Mouse (Mus musculus) ES-E14 (cell line): ENCODE measurements at regions not wholly inside any gene's neighbourhood (a gene's known extent, or its start where the extent isn't known, plus 50 kb on each side); places are given as distances from the start of the nearest gene placed in this dataset.

Source experiments
- DNase-seq: peaks from one replicate; pipeline ENCODE4 v3.0.0-alpha.2; 2013; ENCODE audit warnings: low read depth, low spot score
- H3K27ac ChIP-seq: 2 replicates; pipeline ENCODE4 v1.5.1; 2012; ENCODE audit warnings: low read depth, mild to moderate bottlenecking, low read length, moderate library complexity, mixed read lengths; ENCODE audit not compliant: poor library complexity, insufficient read depth, severe bottlenecking
- H3K36me3 ChIP-seq: 2 replicates; pipeline ENCODE4 v1.6.1; 2012; ENCODE audit warnings: mild to moderate bottlenecking, low read length, moderate library complexity, mixed read lengths; ENCODE audit not compliant: control insufficient read depth, poor library complexity, insufficient read depth, severe bottlenecking
- H3K4me1 ChIP-seq, 2 experiments: fragments of 150-350 bp in 1 of 2; sonication (generic) in 1 of 2; 2 replicates each; pipeline ENCODE4 v1.6.1; 2012; ENCODE audit warnings: low read length in 2 of 2, mild to moderate bottlenecking in 1 of 2, mixed read lengths in 1 of 2; ENCODE audit not compliant: control insufficient read depth in 2 of 2, insufficient read depth in 2 of 2, poor library complexity in 1 of 2
- H3K4me3 ChIP-seq, 2 experiments: fragments of 150-350 bp in 1 of 2; sonication (generic) in 1 of 2; 2 replicates each; pipeline ENCODE4 v1.5.1; 2012; ENCODE audit warnings: low read length in 2 of 2, low read depth in 1 of 2, mild to moderate bottlenecking in 1 of 2, mixed read lengths in 1 of 2; ENCODE audit not compliant: insufficient read depth in 1 of 2, poor library complexity in 1 of 2, severe bottlenecking in 1 of 2
- H3K9ac ChIP-seq: 2 replicates; pipeline ENCODE4 v1.6.1; 2012; ENCODE audit warnings: low read depth, mild to moderate bottlenecking, low read length, mixed read lengths; ENCODE audit not compliant: poor library complexity, insufficient read depth, severe bottlenecking
- H3K9me3 ChIP-seq: fragments of 150-350 bp; sonication (generic); 2 replicates; pipeline ENCODE4 v1.6.1; 2012; ENCODE audit warnings: low read depth, mild to moderate bottlenecking, low read length; ENCODE audit not compliant: control insufficient read depth, insufficient read depth
- CHD2 ChIP-seq: IDR thresholded peaks from 2 replicates; pipeline ENCODE4 v1.6.1; 2014; ENCODE audit warnings: mild to moderate bottlenecking, low read depth, low read length, inconsistent platforms
- HCFC1 ChIP-seq: IDR thresholded peaks from 2 replicates; pipeline ENCODE4 v1.6.1; 2012; ENCODE audit warnings: low read length, inconsistent platforms, borderline replicate concordance; ENCODE audit not compliant: insufficient read depth
- MAFK ChIP-seq: IDR thresholded peaks from 2 replicates; pipeline ENCODE4 v1.6.1; 2014; ENCODE audit warnings: mild to moderate bottlenecking, low read depth, low read length, inconsistent platforms; ENCODE audit not compliant: insufficient read depth
- ZC3H11A ChIP-seq: IDR thresholded peaks from 2 replicates; pipeline ENCODE4 v1.6.1; 2012; ENCODE audit warnings: low read depth, mild to moderate bottlenecking, inconsistent platforms, low read length, borderline replicate concordance
- ZNF384 ChIP-seq: IDR thresholded peaks from 2 replicates; pipeline ENCODE4 v1.6.1; 2012; ENCODE audit warnings: low read depth, low read length, inconsistent platforms
- in situ Hi-C, 2 experiments: fragments of 600-800 bp; cut with MboI; formaldehyde crosslinking; loops; one replicate each; pipeline ENCODE4 v1.15.1; 2025; ENCODE audit warnings: low sequenced_read_pairs in 2 of 2, inconsistent platforms in 1 of 2; ENCODE audit not compliant: unreplicated experiment in 2 of 2

DNA sequence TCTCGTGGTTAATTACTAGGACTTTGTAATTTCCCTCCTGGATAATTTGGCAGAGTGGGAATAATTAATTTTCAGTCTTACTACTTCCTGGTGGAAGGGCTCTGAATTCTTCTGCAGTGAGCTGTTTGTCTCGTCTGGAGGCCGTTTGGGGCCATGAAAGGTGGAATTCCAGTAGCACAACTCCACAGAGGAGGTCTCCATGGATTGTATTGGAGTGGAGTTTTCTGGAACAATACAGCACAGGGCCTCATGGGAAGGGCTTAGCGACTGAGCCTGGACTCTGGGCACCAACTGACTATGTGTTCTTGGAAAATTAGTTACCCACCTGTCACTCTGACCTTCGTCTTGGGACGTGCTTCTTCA is 197.1 kb downstream of the Xxylt1 start:
- TF ChIP-seq CHD2 (no peak), ZC3H11A (no peak), MAFK (no peak), HCFC1 (no peak), ZNF384 (no peak)
- in situ Hi-C loops: no loop called here

DNA sequence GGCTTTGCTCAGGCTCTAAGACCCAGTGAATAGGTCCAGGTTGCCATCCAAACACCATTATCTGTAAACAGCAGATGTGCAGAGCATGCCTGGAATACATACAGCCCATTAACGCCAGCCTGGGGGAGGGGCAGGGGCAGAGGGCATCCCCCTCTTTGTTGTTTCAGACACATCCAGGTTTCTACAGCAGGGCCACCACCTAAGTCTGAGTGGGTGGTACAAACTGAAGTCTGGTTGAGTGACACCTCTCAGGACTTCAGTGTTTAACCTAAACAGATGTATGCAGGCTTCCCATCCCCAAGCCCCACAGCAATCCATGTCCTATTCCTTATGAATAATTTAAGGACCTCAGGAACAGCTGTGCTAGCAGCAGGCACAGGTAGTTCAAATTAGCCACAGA is 194.2 kb downstream of the Xxylt1 start:
- in situ Hi-C loops: no loop called here

More for the DNA sequence above, 197.1 kb downstream of the Xxylt1 start:
- Histone ChIP-seq H3K27ac (no peak overlapping the region), H3K4me1 (peaks cover 0 to 3% of the 10 kb centered on the region in 2 experiments; a peak in 1 of 4 replicates), H3K36me3 (no peaks in the 10 kb centered on the region), H3K9me3 (no peaks in the 10 kb centered on the region), H3K4me3 (no peak overlapping the region), H3K9ac (no peak overlapping the region)
- no peak for DNase-seq

DNA sequence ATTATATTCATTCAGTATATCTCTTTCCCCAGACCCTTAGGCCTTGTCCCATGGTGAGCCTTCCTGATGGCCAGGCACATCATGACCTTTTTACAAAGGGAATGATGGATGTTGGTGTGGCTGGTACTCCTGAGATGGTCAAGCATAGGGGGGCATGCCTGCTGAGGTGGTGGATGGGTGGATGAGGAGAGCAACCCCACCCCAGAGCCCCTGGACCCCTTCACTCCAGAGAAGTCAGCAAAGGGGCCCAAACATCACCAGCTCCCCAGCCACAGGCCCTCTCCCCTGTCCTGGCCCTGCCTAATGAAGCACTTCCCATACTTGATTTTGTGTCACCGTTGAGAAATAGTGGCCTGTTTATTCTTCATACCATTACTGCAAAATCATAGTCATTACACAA is 193.7 kb downstream of the Xxylt1 start:
- no peak for DNase-seq
- no peak overlapping the region for H3K4me3 ChIP-seq
- in situ Hi-C loops: no loop called here
- H3K36me3 ChIP-seq: no peaks in the 10 kb centered on the region
- no peak overlapping the region for H3K9ac ChIP-seq
- no peaks in the 10 kb centered on the region for H3K9me3 ChIP-seq
- H3K27ac ChIP-seq: no peak overlapping the region
- no peaks in the 10 kb centered on the region for H3K4me1 ChIP-seq
- no peak for TF ChIP-seq HCFC1

More for the DNA sequence above, 194.2 kb downstream of the Xxylt1 start:
- no peak overlapping the region for H3K27ac ChIP-seq
- H3K9me3 ChIP-seq: no peaks in the 10 kb centered on the region
- DNase-seq: no peak
- H3K36me3 ChIP-seq: no peaks in the 10 kb centered on the region
- H3K4me1 ChIP-seq: no peaks in the 10 kb centered on the region
- TF ChIP-seq MAFK: no peak
- TF ChIP-seq CHD2: no peak
- TF ChIP-seq ZNF384: no peak
- TF ChIP-seq ZC3H11A: no peak
- no peak for TF ChIP-seq HCFC1
- no peak overlapping the region for H3K9ac ChIP-seq
- H3K4me3 ChIP-seq: no peak overlapping the region

DNA sequence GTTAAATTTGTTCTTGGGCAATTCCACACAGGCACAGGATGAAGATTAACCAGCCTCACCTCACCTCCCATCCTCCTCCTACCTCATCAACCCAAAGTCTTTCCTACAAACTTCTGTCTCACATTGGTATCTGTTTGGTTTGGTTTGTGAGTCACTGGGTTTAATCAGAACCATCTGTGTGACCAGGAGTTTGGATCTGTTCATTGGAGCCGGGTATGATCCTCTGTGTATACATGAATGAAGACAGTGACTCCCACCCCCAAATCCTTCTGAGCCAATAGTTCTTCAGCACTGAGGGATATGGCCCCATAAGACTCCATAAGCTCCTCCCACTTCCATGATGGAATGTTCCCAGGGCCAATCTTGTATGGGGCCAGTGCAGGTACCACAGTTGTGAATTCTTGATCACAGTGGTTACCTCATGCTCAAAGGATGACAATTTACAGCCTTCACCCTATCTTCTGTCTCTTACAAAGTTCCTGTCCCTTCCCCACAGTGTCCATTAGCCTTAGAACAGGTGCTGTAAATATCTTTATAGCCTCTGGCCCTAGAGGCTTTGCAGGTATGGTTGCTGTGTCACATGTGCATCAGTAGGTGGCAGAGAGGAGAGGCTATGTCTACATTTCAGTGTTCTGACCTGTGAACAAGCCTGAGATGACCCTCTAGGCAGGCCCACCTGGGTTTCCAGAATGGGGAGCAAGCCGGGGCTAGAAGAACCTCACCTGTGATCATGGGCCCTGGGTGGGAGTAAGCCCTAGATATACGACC is 192.5 kb downstream of the Xxylt1 start:
- no peak overlapping the region for H3K27ac ChIP-seq
- H3K4me3 ChIP-seq: no peak overlapping the region
- no peaks in the 10 kb centered on the region for H3K36me3 ChIP-seq
- in situ Hi-C loops: no loop called here
- no peak for DNase-seq
- no peak for TF ChIP-seq CHD2
- no peak for TF ChIP-seq MAFK
- TF ChIP-seq HCFC1: no peak
- no peak for TF ChIP-seq ZC3H11A
- no peak for TF ChIP-seq ZNF384
- no peaks in the 10 kb centered on the region for H3K9me3 ChIP-seq
- no peak overlapping the region for H3K9ac ChIP-seq
- no peaks in the 10 kb centered on the region for H3K4me1 ChIP-seq

DNA sequence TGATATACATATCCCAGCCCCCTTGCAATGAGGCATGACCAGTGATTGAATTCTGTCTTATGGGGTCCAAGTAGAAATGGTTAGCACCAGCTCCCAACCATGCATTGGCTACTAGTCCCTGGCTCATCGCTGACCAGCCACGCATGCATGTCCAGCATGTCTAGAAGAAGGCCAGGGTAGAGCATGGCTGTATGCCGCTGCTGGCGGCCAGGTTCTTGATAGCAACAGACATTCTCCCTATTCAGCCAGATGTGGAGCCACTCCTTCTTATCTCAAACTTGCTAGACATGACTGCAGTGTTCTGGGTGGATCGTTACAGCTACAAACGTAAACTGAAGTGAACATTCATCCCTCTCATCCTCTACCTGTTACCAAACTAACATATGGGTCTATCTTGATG is 188.6 kb downstream of the Xxylt1 start:
- Histone ChIP-seq H3K9me3 (no peaks in the 10 kb centered on the region), H3K27ac (no peak overlapping the region), H3K9ac (no peak overlapping the region), H3K4me1 (no peaks in the 10 kb centered on the region), H3K36me3 (no peaks in the 10 kb centered on the region), H3K4me3 (no peak overlapping the region)
- in situ Hi-C loops: no loop called here
- DNase-seq: no peak
- TF ChIP-seq ZC3H11A (no peak), CHD2 (no peak), ZNF384 (no peak), HCFC1 (no peak), MAFK (no peak)
